Mouse (Mus musculus): Measurements from ENCODE around the gene Psme3.

Gene Psme3

DNA sequence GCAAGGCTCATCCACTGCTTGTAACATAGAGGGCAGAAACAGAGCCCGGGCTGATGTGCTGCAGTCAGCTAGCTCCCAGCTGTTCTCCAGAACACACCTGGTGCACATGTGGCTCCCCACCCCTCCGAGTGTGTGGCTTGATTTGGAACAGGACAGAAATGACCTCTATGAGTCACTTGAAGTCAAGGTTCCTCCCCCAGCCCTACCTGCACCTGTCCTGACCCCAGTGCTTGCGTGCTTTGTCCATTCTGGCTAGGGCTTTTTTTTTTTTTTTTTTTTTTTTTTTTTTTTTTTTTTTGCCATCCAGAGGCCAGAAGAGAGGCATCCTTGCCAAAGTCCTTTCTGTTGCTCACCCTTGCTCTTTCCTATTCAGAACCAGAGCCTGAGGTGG, 35.7 kb downstream of the Psme3 start:
- DNase-seq (ENCODE audit: low read depth, low spot score): no peak

DNA sequence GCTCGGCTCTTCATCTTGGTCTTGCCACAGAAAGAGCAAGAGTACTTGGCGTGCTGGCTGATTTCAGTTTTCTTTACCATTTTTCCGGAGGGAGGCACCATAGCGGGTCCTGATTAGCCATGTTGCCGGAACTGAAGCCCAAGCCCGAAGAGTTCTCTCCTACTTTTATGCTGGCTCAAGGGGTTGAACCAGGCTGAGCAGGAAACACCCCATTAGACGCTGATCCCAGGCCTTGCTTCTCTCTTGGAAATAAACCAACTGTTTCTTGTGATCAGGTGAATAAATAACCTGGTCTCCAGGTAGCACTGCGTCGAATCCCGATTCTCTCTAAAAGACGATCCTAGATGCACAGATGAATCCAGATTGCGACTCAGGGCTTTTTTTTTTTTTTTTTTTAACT, 37.4 kb downstream of the Psme3 start:
- DNase-seq (ENCODE audit: low read depth, low spot score): no peak

- no peak for DNase-seq (ENCODE audit: low read depth, low spot score)
Measured at GRCm38 (mm10) chr11:101354438-101355010, 38.5 kb downstream of the Psme3 start.

DNA sequence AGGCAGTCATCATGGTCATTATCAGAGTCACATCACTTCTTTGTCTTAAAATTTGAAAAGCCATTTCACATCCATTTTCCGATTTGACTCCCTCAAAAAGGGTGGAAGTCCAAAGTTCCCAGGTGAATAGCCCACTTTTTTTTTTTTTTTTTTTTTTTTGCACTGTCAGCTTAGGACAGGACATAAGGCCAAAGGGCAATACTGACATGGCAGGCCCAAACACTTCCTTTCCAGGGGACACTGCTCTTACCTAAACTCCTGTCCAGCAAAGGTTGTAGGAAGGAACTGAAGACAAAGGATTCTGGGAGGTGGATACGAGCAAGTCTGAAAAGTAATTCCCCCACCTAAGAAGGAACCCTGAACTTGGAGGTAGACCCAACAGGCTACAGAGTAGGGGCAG, 39.9 kb downstream of the Psme3 start:
- DNase-seq (ENCODE audit: low read depth, low spot score): no peak

- no peak for DNase-seq (ENCODE audit: low read depth, low spot score)
Measured at GRCm38 (mm10) chr11:101357505-101358182, 41.6 kb downstream of the Psme3 start.

DNA sequence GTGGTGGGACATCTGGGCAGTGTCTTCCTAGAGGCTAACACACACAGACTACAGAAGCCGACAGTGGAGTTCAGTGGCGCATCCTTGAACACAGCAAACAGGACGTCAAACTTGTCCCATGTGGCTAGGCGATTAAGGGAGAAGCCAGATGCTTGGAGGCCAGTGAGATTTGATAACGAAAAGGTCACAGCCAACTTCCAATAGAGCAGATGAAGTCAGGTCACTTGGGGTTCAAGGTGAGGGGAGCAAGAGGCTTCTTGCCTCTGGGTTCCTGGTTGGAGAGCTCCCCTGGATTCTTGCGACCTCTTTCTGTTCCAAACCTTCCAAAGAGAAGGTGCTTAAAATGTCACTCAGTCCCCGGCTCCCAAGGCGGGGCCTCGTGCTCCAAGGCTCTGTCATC, 43.8 kb downstream of the Psme3 start:
- DNase-seq (ENCODE audit: low read depth, low spot score): no peak

GRCm38 (mm10) chr11:101360651-101361113, 44.7 kb downstream of the Psme3 start:
- DNase-seq (ENCODE audit: low read depth, low spot score): no peak

DNA sequence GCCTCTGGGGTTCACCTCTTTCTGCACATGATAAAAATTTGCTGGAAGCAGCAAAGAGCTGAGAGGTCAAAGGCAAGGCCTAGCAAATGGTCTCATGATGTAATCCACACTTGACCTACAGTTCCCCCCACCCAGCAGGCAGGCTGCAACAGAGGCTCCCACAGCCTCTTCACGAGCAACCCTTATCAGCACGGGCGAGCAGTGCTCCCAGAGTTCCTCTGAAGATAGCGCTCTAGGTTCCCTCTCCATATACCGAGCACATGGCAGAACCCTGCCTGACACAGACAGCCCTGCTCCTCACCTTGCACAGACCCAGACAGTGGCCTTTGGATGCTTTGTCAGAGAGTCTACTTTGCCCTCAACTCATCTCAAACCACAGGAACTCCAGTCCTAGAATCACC, 48.5 kb downstream of the Psme3 start:
- DNase-seq (ENCODE audit: low read depth, low spot score): no peak

DNA sequence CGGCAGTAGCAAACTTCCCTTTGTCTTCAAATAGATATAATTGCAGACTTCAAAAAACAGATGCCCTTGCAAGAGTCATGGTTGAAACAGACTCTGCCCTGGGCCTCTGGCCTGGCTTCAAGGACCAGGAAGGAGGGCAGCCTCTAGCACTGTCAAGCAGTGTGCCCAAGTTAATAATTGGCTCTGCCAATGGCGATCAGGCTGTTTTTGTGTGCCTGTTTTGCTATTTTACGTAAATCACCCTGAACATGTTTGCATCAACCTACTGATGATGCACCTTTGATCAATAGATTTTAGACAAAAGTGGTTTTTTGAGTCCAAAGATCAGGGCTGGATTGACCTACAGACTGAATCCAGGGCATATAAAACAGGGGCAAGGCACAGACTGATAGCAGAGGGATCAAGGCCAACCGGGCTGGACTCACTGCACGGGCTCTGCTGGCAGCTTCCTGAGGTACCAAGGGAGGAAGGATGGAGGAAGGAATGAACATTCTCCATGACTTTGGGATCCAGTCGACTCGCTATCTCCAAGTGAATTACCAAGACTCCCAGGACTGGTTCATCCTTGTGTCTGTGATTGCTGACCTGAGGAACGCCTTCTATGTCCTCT, 51.4 kb downstream of the Psme3 start, which contains the start of gene G6pc:
G6pc (plus strand) TSS at position 236 of the 610 bp plus-strand sequence.
- no peak for DNase-seq (ENCODE audit: low read depth, low spot score)

DNA sequence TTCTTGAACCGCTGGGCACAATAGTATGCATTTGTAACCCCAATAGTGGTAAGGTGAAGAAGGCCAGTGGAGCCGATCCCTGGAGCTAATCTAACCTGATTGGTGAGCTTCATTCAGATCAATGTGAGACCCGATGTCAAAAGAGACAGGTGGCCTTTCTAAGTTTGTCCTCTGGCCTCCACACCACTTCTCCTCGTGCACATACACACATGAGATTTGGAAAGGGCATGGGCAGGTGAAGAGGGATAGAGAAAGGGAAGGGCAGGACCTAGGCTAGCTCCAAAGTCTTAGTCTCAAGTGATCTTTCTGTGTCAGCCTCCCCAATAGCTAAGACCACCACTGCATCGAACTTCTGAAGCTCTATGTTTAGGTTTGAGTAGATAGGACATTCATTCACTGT, 54.1 kb downstream of the Psme3 start:
- DNase-seq (ENCODE audit: low read depth, low spot score): no peak
